Mouse (Mus musculus): ENCODE measurements around the gene Klc2. TPM values are rescaled to one million over a fixed set of nuclear protein-coding genes. Genes with fewer than 3 reads are reported as not detected.

Gene Klc2
- total RNA-seq, 2 experiments from 2014 or later: 255 to 284 TPM

GRCm38 (mm10) chr19:5058801-5059771, 59.3 kb downstream of the Klc2 start:
- intact Hi-C loops (cut with DNase I): no loop called here
- peak in 1 of 2 experiments; percentile 24 for DNase-seq (ENCODE audit: low spot score in 2 of 2)

- no peak for DNase-seq (ENCODE audit: low spot score in 2 of 2)
- intact Hi-C loops (cut with DNase I): loop anchor here (2.0 kb wide), 1 partner anchor 15 kb away; no protein-coding TSS in a partner anchor
Observed at GRCm38 (mm10) chr19:5057876-5058775, 60.2 kb downstream of the Klc2 start.

Other genes with a start within 250 kb of the Klc2 start
- 1 to 10 TPM; 1.6 to 2.2 TPM for gene Actn3, start 240.7 kb downstream of the Klc2 start, total RNA-seq (2021)
- 10 to 100 TPM; 24.6 to 26.3 TPM for gene Zdhhc24, start 239.9 kb downstream of the Klc2 start, total RNA-seq (2021)
- 10 to 100 TPM; 42.1 to 47.8 TPM for gene Bbs1, start 211.9 kb downstream of the Klc2 start, total RNA-seq (2021)
- gene Dpp3, start 190.3 kb downstream of the Klc2 start, total RNA-seq (2021): 10 to 100 TPM; 41.2 to 42.6 TPM
- gene Peli3, start 175.4 kb downstream of the Klc2 start, total RNA-seq (2021): 10 to 100 TPM; 25.4 to 32.9 TPM
- 10 to 100 TPM; 50.8 to 64.8 TPM for gene Mrpl11, start 156.4 kb downstream of the Klc2 start, total RNA-seq (2021)
- 10 to 100 TPM; 13.7 to 30.9 TPM for gene Npas4, start 128.2 kb downstream of the Klc2 start, total RNA-seq (2021)
- 10 to 100 TPM; 15.0 to 17.2 TPM for gene Slc29a2, start 94.7 kb downstream of the Klc2 start, total RNA-seq (2021)
- gene B4gat1, start 79.7 kb downstream of the Klc2 start, total RNA-seq (2021): 100 to 1,000 TPM; 118 to 135 TPM
- 1 to 10 TPM; 4.6 to 6.1 TPM for gene AC124502.3, start 79.7 kb downstream of the Klc2 start, total RNA-seq (2021)
- 10 to 100 TPM; 22.7 to 25.6 TPM for gene Brms1, start 77.2 kb downstream of the Klc2 start, total RNA-seq (2021)
- 10 to 100 TPM; 70.3 to 88.1 TPM for gene Rin1, start 68.1 kb downstream of the Klc2 start, total RNA-seq (2021)
- gene Cd248, start 50.5 kb downstream of the Klc2 start, total RNA-seq (2021): 1 to 10 TPM; 4.6 to 5.1 TPM
- gene Tmem151a, start 33.0 kb downstream of the Klc2 start, total RNA-seq (2021): 100 to 1,000 TPM; 152 to 188 TPM
- gene Yif1a, start 30.0 kb downstream of the Klc2 start, total RNA-seq (2021): 10 to 100 TPM; 24.8 to 26.1 TPM
- 100 to 1,000 TPM; 260 to 267 TPM for gene Cnih2, start 20.0 kb downstream of the Klc2 start, total RNA-seq (2021)
- 100 to 1,000 TPM; 141 to 170 TPM for gene Rab1b, start 11.5 kb downstream of the Klc2 start, total RNA-seq (2021)
- 10 to 100 TPM; 62.0 to 63.1 TPM for gene Pacs1, start 154.6 kb upstream of the Klc2 start, total RNA-seq (2021)
- gene Sf3b2, start 176.9 kb upstream of the Klc2 start, total RNA-seq (2021): 100 to 1,000 TPM; 201 to 202 TPM
- 10 to 100 TPM; 78.9 to 87.4 TPM for gene Gal3st3, start 179.8 kb upstream of the Klc2 start, total RNA-seq (2021)
- gene Catsper1, start 217.2 kb upstream of the Klc2 start, total RNA-seq (2021): not detected
- gene Cst6, start 231.0 kb upstream of the Klc2 start, total RNA-seq (2021): 10 to 100 TPM; 20.8 to 35.6 TPM
- 10 to 100 TPM; 20.5 to 24.2 TPM for gene Eif1ad, start 248.2 kb upstream of the Klc2 start, total RNA-seq (2021)
- gene Banf1, start 248.6 kb upstream of the Klc2 start, total RNA-seq (2021): 10 to 100 TPM; 74.3 to 83.3 TPM